In genomic region chr14:118179251-118179650, GRCm38 (mm10) we compare ENCODE assay signal across 19 mouse cellular contexts. TPM values are rescaled to one million over a fixed set of nuclear protein-coding genes. Genes with fewer than 3 reads are reported as not detected.
DNase-seq lines count a peak whose midpoint lies in the region; ATAC-seq and TF ChIP-seq lines count a peak whose summit lies in the region.
"Had no signal": no experiment of that assay in that cellular context is flagged by ENCODE, and none has a peak within 500 bp of the region (broad histone marks: within the 10 kb centered on the region; RNA-seq: fewer than 3 reads in every experiment).

No protein-coding gene starts in this region.

- H3K4me2 ChIP-seq in forebrain, embryonic 12.5 days, result 0 out of 2 replicates have a peak overlapping the region, but pooled peaks have one; percentile 78
- H3K4me2 ChIP-seq in forebrain, embryonic 16.5 days (ENCODE audit: low read length), result no peak overlapping the region
- H3K4me2 ChIP-seq in intestine, postnatal 0 days (replicated peaks; ENCODE audit: low read depth), result peak overlapping the region; percentile 81; the same call in 1 of the 2 replicates
- H3K4me2 ChIP-seq in intestine, embryonic 15.5 days (replicated peaks), result no peak overlapping the region
- H3K4me2 ChIP-seq in midbrain, embryonic 15.5 days, result 0 out of 2 replicates have a peak overlapping the region, but pooled peaks have one; percentile 85
- no peak overlapping the region for H3K4me2 ChIP-seq in midbrain, embryonic 13.5 days (replicated peaks)
- H3K4me2 ChIP-seq in stomach, embryonic 16.5 days (ENCODE audit: low read depth, low read length), result peak overlapping the region; percentile 89; the same call in 1 of the 2 replicates

- no peak for TF ChIP-seq CTCF in intestine, postnatal 0 days (IDR thresholded peaks at IDR 0.05; ENCODE audit: low read depth)

- 46% methylated on average over 1 of the region's 1 CpGs for WGBS in forebrain, embryonic 12.5 days
- 44% methylated on average over 1 of the region's 1 CpGs for WGBS in forebrain, embryonic 16.5 days
- 38% methylated on average over 1 of the region's 1 CpGs for WGBS in intestine, postnatal 0 days
- WGBS in intestine, embryonic 15.5 days, result 26% methylated on average over 1 of the region's 1 CpGs
- WGBS in midbrain, embryonic 15.5 days, result 50% methylated on average over 1 of the region's 1 CpGs
- WGBS in midbrain, embryonic 13.5 days, result 65% methylated on average over 1 of the region's 1 CpGs
- WGBS in stomach, embryonic 16.5 days, result 23% methylated on average over 1 of the region's 1 CpGs

- no peak for DNase-seq in gastrocnemius, postnatal 4 days (ENCODE audit: low spot score in 2 of 2)
- DNase-seq: adrenal gland, adult 2 months; cerebellum, adult 9-11 months; gastrocnemius, adult 2 months; kidney, adult 2 months; layer of hippocampus, postnatal 36 days; lung, adult 18-20 months; right cerebral cortex, postnatal 4 days had no signal

- ATAC-seq in forebrain, embryonic 12.5 days (ENCODE audit: low FRiP score), result no peak
- no peak for ATAC-seq in forebrain, embryonic 16.5 days
- ATAC-seq in intestine, postnatal 0 days, result no peak
- ATAC-seq in intestine, embryonic 15.5 days, result no peak
- ATAC-seq in midbrain, embryonic 15.5 days (replicated peaks), result no peak; the same call in 1 of the 2 replicates
- no peak for ATAC-seq in midbrain, embryonic 13.5 days
- no peak for ATAC-seq in stomach, embryonic 16.5 days (ENCODE audit: insufficient read depth, low FRiP score)

- no peaks in the 10 kb centered on the region; the same call in 1 of the 2 replicates for H3K27me3 ChIP-seq in forebrain, embryonic 12.5 days
- no peaks in the 10 kb centered on the region for H3K27me3 ChIP-seq in forebrain, embryonic 16.5 days (replicated peaks; ENCODE audit: control insufficient read depth, insufficient read depth, low read length)
- no peaks in the 10 kb centered on the region for H3K27me3 ChIP-seq in intestine, postnatal 0 days (replicated peaks; ENCODE audit: control insufficient read depth, insufficient read depth, low read length)
- H3K27me3 ChIP-seq in intestine, embryonic 15.5 days (replicated peaks), result no peaks in the 10 kb centered on the region
- 0 out of 2 replicates have a peak, but pooled peaks cover 3% of the 10 kb centered on the region for H3K27me3 ChIP-seq in midbrain, embryonic 15.5 days (replicated peaks)
- H3K27me3 ChIP-seq in midbrain, embryonic 13.5 days, result peaks cover 3% of the 10 kb centered on the region; the same call in 1 of the 2 replicates
- H3K27me3 ChIP-seq in stomach, embryonic 16.5 days (ENCODE audit: control insufficient read depth, insufficient read depth, low read length), result no peaks in the 10 kb centered on the region
- H3K27me3 ChIP-seq: heart, embryonic 15.5 days; hindbrain, embryonic 12.5 days had no signal

- H3K27ac ChIP-seq in forebrain, embryonic 12.5 days, result no peak overlapping the region
- no peak overlapping the region for H3K27ac ChIP-seq in forebrain, embryonic 16.5 days (ENCODE audit: low read length)
- no peak overlapping the region for H3K27ac ChIP-seq in intestine, postnatal 0 days (ENCODE audit: low read depth, low read length)
- no peak overlapping the region for H3K27ac ChIP-seq in intestine, embryonic 15.5 days
- H3K27ac ChIP-seq in midbrain, embryonic 15.5 days, result no peak overlapping the region
- no peak overlapping the region for H3K27ac ChIP-seq in midbrain, embryonic 13.5 days
- H3K27ac ChIP-seq in stomach, embryonic 16.5 days (ENCODE audit: low read length), result peak overlapping the region; percentile 91

- no peaks in the 10 kb centered on the region; the same call in 1 of the 2 replicates for H3K4me1 ChIP-seq in forebrain, embryonic 12.5 days
- H3K4me1 ChIP-seq in forebrain, embryonic 16.5 days (replicated peaks; ENCODE audit: control insufficient read depth, insufficient read depth, low read length), result peaks cover 4% of the 10 kb centered on the region
- 0 out of 2 replicates have a peak, but pooled peaks cover 3% of the 10 kb centered on the region for H3K4me1 ChIP-seq in intestine, postnatal 0 days (replicated peaks; ENCODE audit: control insufficient read depth, insufficient read depth, low read length)
- no peaks in the 10 kb centered on the region for H3K4me1 ChIP-seq in intestine, embryonic 15.5 days (replicated peaks)
- H3K4me1 ChIP-seq in midbrain, embryonic 15.5 days, result peaks cover 6% of the 10 kb centered on the region
- H3K4me1 ChIP-seq in midbrain, embryonic 13.5 days (replicated peaks), result peaks cover 4% of the 10 kb centered on the region; the same call in 1 of the 2 replicates
- peaks cover 5% of the 10 kb centered on the region; the same call in 1 of the 2 replicates for H3K4me1 ChIP-seq in stomach, embryonic 16.5 days (ENCODE audit: control insufficient read depth, insufficient read depth, low read length)
- H3K4me1 ChIP-seq: heart, embryonic 15.5 days had no signal

- H3K4me3 ChIP-seq in forebrain, embryonic 12.5 days (replicated peaks), result no peak overlapping the region
- H3K4me3 ChIP-seq in forebrain, embryonic 16.5 days (replicated peaks; ENCODE audit: low read length), result no peak overlapping the region
- H3K4me3 ChIP-seq in intestine, postnatal 0 days (ENCODE audit: low read depth, low read length), result no peak overlapping the region
- no peak overlapping the region for H3K4me3 ChIP-seq in intestine, embryonic 15.5 days (replicated peaks)
- H3K4me3 ChIP-seq in midbrain, embryonic 15.5 days, result no peak overlapping the region
- no peak overlapping the region for H3K4me3 ChIP-seq in midbrain, embryonic 13.5 days (replicated peaks)
- no peak overlapping the region for H3K4me3 ChIP-seq in stomach, embryonic 16.5 days (replicated peaks; ENCODE audit: low read length)

- H3K9ac ChIP-seq in forebrain, embryonic 12.5 days, result no peak overlapping the region
- no peak overlapping the region for H3K9ac ChIP-seq in forebrain, embryonic 16.5 days (replicated peaks; ENCODE audit: low read depth, low read length)
- H3K9ac ChIP-seq in intestine, postnatal 0 days (ENCODE audit: low read depth, low read length), result no peak overlapping the region
- H3K9ac ChIP-seq in intestine, embryonic 15.5 days, result no peak overlapping the region
- no peak overlapping the region for H3K9ac ChIP-seq in midbrain, embryonic 15.5 days
- H3K9ac ChIP-seq in midbrain, embryonic 13.5 days (replicated peaks), result no peak overlapping the region
- H3K9ac ChIP-seq in stomach, embryonic 16.5 days (ENCODE audit: low read length), result no peak overlapping the region

- H3K9me3 ChIP-seq in forebrain, embryonic 12.5 days, result no peaks in the 10 kb centered on the region
- H3K9me3 ChIP-seq in forebrain, embryonic 16.5 days (ENCODE audit: control insufficient read depth, low read length), result no peaks in the 10 kb centered on the region
- no peaks in the 10 kb centered on the region for H3K9me3 ChIP-seq in intestine, postnatal 0 days (ENCODE audit: control insufficient read depth)
- no peaks in the 10 kb centered on the region for H3K9me3 ChIP-seq in intestine, embryonic 15.5 days
- H3K9me3 ChIP-seq in midbrain, embryonic 15.5 days, result no peaks in the 10 kb centered on the region
- no peaks in the 10 kb centered on the region for H3K9me3 ChIP-seq in midbrain, embryonic 13.5 days
- H3K9me3 ChIP-seq in stomach, embryonic 16.5 days (replicated peaks; ENCODE audit: control insufficient read depth, low read length), result no peaks in the 10 kb centered on the region
- H3K9me3 ChIP-seq: heart, embryonic 15.5 days; hindbrain, embryonic 12.5 days had no signal

- no peaks in the 10 kb centered on the region for H3K36me3 ChIP-seq in forebrain, embryonic 12.5 days (replicated peaks)
- no peaks in the 10 kb centered on the region for H3K36me3 ChIP-seq in forebrain, embryonic 16.5 days (ENCODE audit: control insufficient read depth, insufficient read depth)
- no peaks in the 10 kb centered on the region for H3K36me3 ChIP-seq in intestine, postnatal 0 days (ENCODE audit: control insufficient read depth, insufficient read depth)
- H3K36me3 ChIP-seq in intestine, embryonic 15.5 days, result no peaks in the 10 kb centered on the region
- H3K36me3 ChIP-seq in midbrain, embryonic 15.5 days (replicated peaks), result no peaks in the 10 kb centered on the region
- H3K36me3 ChIP-seq in midbrain, embryonic 13.5 days, result no peaks in the 10 kb centered on the region
- H3K36me3 ChIP-seq in stomach, embryonic 16.5 days (ENCODE audit: control insufficient read depth, insufficient read depth, low read length), result no peaks in the 10 kb centered on the region
- H3K36me3 ChIP-seq: heart, embryonic 15.5 days; hindbrain, embryonic 12.5 days had no signal

RNA-seq across cellular contexts. Expression of gene Gpr180, which starts 42.3 kb away (rescaled TPM):
- 29.9 and 31.9 TPM in 2 replicates for polyA plus RNA-seq in forebrain, embryonic 12.5 days (2016; fragmentation: Nextera tagmentation; extraction: Ambion mirVana)
- polyA plus RNA-seq in forebrain, embryonic 16.5 days (2015; fragmentation: Nextera tagmentation; extraction: Ambion mirVana), result 32.7 and 33.5 TPM in 2 replicates
- 27.2 and 27.5 TPM in 2 replicates for polyA plus RNA-seq in intestine, postnatal 0 days (2015; fragmentation: Nextera tagmentation; extraction: Ambion mirVana)
- 47.3 and 49.0 TPM in 2 replicates for polyA plus RNA-seq in intestine, embryonic 15.5 days (2015; fragmentation: Nextera tagmentation; extraction: Ambion mirVana)
- polyA plus RNA-seq in midbrain, embryonic 15.5 days (2015; fragmentation: Nextera tagmentation; extraction: Ambion mirVana), result 43.8 and 44.0 TPM in 2 replicates
- 33.4 and 34.6 TPM in 2 replicates for polyA plus RNA-seq in midbrain, embryonic 13.5 days (2015; fragmentation: Nextera tagmentation; extraction: Ambion mirVana)
- polyA plus RNA-seq in stomach, embryonic 16.5 days (2015; fragmentation: Nextera tagmentation; extraction: Ambion mirVana), result 50.1 and 55.3 TPM in 2 replicates
- 10 to 100 TPM; 38.9 to 41.0 TPM for total RNA-seq in gastrocnemius, postnatal 4 days (2021)

RNA-seq across cellular contexts. Expression of gene Tgds, which starts 46.7 kb away (rescaled TPM):
- 24.7 and 26.9 TPM in 2 replicates for polyA plus RNA-seq in forebrain, embryonic 12.5 days (2016; fragmentation: Nextera tagmentation; extraction: Ambion mirVana)
- 20.2 and 22.8 TPM in 2 replicates for polyA plus RNA-seq in forebrain, embryonic 16.5 days (2015; fragmentation: Nextera tagmentation; extraction: Ambion mirVana)
- polyA plus RNA-seq in intestine, postnatal 0 days (2015; fragmentation: Nextera tagmentation; extraction: Ambion mirVana), result 29.4 and 31.6 TPM in 2 replicates
- polyA plus RNA-seq in intestine, embryonic 15.5 days (2015; fragmentation: Nextera tagmentation; extraction: Ambion mirVana), result 30.2 and 34.0 TPM in 2 replicates
- 16.8 TPM in 2 replicates for polyA plus RNA-seq in midbrain, embryonic 15.5 days (2015; fragmentation: Nextera tagmentation; extraction: Ambion mirVana)
- 20.8 and 21.0 TPM in 2 replicates for polyA plus RNA-seq in midbrain, embryonic 13.5 days (2015; fragmentation: Nextera tagmentation; extraction: Ambion mirVana)
- 33.0 and 34.3 TPM in 2 replicates for polyA plus RNA-seq in stomach, embryonic 16.5 days (2015; fragmentation: Nextera tagmentation; extraction: Ambion mirVana)
- total RNA-seq in gastrocnemius, postnatal 4 days (2021), result 10 to 100 TPM; 14.1 to 15.6 TPM

RNA-seq across cellular contexts. Expression of gene Sox21, which starts 57.6 kb away (rescaled TPM):
- polyA plus RNA-seq in forebrain, embryonic 12.5 days (2016; fragmentation: Nextera tagmentation; extraction: Ambion mirVana), result 21.2 and 24.9 TPM in 2 replicates
- polyA plus RNA-seq in forebrain, embryonic 16.5 days (2015; fragmentation: Nextera tagmentation; extraction: Ambion mirVana), result 4.8 and 5.9 TPM in 2 replicates
- 0.07 and 0.13 TPM in 2 replicates for polyA plus RNA-seq in intestine, postnatal 0 days (2015; fragmentation: Nextera tagmentation; extraction: Ambion mirVana)
- polyA plus RNA-seq in intestine, embryonic 15.5 days (2015; fragmentation: Nextera tagmentation; extraction: Ambion mirVana), result 0.09 and 0.14 TPM in 2 replicates
- 9.8 and 11.6 TPM in 2 replicates for polyA plus RNA-seq in midbrain, embryonic 15.5 days (2015; fragmentation: Nextera tagmentation; extraction: Ambion mirVana)
- 12.2 and 16.7 TPM in 2 replicates for polyA plus RNA-seq in midbrain, embryonic 13.5 days (2015; fragmentation: Nextera tagmentation; extraction: Ambion mirVana)
- polyA plus RNA-seq in stomach, embryonic 16.5 days (2015; fragmentation: Nextera tagmentation; extraction: Ambion mirVana), result 3.2 and 3.7 TPM in 2 replicates
- total RNA-seq in gastrocnemius, postnatal 4 days (2021), result under 1 TPM in 1 of 2 experiments, not detected in 1; 0.08 TPM
- total RNA-seq: adrenal gland, adult 2 months; gastrocnemius, adult 2 months; liver, adult 2 months; neutrophil, adult 5-6 weeks had no signal
- polyA plus RNA-seq: heart, embryonic 15.5 days; kidney, adult 2 months; liver, adult 2 months had no signal

Comparison
In these comparisons a context has a peak if more than half of its experiments do, and no peak if none do; other contexts are left out.
1. H3K4me2 ChIP-seq: peak in forebrain, embryonic 12.5 days (single experiment), intestine, postnatal 0 days (single experiment), midbrain, embryonic 15.5 days (single experiment) and stomach, embryonic 16.5 days (single experiment); none in forebrain, embryonic 16.5 days (single experiment), intestine, embryonic 15.5 days (single experiment) and midbrain, embryonic 13.5 days (single experiment).